Mouse (Mus musculus): ENCODE results near the gene Wdsub1. TPM values are rescaled to one million over a fixed set of nuclear protein-coding genes. Genes with fewer than 3 reads are reported as not detected.
A peak's percentile ranks its signal among the peaks of the same experiment; 100 is the strongest.

The Wdsub1 gene
- 20.5 and 29.4 TPM in 2 replicates for polyA plus RNA-seq (2016; fragmentation: Nextera tagmentation; extraction: Ambion mirVana)

DNA sequence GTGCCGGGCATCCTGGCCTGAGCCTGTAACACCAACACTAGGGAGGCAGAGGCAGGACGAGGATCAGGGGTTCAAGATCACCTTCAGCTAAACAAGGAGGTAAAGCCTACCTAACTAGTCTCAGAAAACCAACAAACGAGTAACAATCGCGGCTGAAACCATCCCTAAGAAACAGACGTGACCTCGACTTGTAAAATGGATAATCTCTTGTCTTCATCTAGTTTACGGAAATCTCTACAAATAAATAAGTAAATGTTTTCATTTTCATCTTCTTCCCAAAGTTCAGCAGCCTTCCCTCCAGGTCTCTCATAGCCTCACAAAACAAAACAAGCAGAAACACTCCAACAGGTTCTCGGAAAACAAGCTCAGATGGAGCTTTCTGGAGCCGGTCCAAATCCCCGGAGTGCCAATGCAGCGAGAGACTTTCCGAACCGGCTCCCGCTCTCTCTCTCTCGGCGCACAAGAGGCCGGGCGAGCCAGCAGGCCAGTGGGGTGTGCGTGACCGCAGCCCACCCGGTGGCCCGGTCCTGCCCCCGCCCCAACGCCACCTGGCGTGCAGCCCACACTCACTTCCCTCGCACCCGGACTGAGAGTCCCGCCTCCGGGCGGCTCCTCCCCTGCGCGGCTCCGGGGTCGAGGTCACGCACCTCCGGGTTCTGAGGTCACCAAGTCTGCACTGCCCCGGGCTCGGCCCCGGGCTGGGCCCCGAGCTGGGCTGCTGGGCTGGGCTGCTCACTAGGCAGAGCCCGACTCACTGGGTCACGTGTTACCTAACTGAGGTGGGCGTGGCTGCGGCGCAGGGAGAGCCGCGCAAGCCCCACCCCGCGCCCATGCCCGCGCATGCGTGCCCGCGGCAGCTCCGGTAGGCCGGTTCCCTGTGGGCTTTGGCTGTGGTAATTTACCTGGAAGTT, at the start of gene Wdsub1:
Gene Wdsub1 (minus strand): TSS at position 761 of the 911 bp plus-strand sequence.
- H3K27me3 ChIP-seq (ENCODE audit: low read depth, poor library complexity, severe bottlenecking) = no peaks in the 10 kb centered on the region
- WGBS = 7% methylated on average over 57 of the region's 57 CpGs
- no peaks in the 10 kb centered on the region for H3K9me3 ChIP-seq (replicated peaks)
- peaks cover 10% of the 10 kb centered on the region; the same call in 1 of the 2 replicates for H3K4me1 ChIP-seq
- peak; percentile 92 for DNase-seq (ENCODE audit: low spot score)
- peaks cover 24% of the 10 kb centered on the region for H3K36me3 ChIP-seq
- H3K27ac ChIP-seq = peak within 1 kb of the TSS; percentile 89
- H3K4me3 ChIP-seq = peak within 1 kb of the TSS; percentile 63

DNA sequence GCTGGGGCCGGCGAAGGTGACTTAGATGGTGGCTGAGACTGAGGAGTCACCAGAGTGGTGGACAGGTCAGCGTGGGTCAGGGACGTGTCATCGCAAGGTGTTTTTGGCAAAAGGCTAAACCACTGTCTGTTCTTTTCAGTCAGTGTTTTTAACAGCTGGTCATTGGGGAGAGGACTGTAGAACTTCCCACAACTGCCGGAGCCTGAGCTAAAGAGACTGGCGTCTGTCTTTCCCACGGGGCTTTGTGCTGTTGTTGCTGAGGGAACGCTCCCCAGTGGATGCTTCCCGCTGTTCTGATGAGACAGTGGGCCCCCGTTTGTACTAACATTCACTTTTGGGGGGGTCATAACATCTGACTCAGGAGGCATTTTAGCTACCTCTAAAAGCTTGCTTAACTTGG, 31.2 kb upstream of the Wdsub1 start:
- no peaks in the 10 kb centered on the region for H3K9me3 ChIP-seq (replicated peaks)
- no peak for DNase-seq (ENCODE audit: low spot score)
- WGBS = 95% methylated on average over 11 of the region's 11 CpGs
- no peak overlapping the region for H3K4me3 ChIP-seq
- peaks cover 86% of the 10 kb centered on the region for H3K36me3 ChIP-seq
- no peak overlapping the region for H3K27ac ChIP-seq
- no peaks in the 10 kb centered on the region for H3K4me1 ChIP-seq
- no peaks in the 10 kb centered on the region for H3K27me3 ChIP-seq (ENCODE audit: low read depth, poor library complexity, severe bottlenecking)

DNA sequence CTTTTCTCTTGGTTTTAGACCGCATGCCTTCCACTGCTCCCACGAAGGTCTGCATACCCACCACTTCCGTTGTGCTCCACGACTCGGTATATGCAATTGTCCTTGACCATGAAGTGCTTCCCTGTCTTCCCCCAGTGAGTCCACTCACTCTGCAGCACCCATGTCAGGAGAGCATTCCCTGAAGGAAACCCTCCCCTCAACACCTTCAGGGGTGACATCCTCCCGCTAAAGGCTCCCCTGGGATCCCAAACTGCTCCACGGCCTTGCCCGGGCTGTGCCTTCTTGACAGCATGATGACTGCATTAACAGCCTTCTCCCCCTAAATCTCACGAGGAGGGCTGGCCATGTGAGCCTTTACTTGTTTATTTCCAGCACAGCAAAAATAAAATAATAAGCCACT, 25.7 kb upstream of the Wdsub1 start:
- Histone ChIP-seq H3K4me3 (no peak overlapping the region), H3K27ac (no peak overlapping the region), H3K9me3 (replicated peaks) (no peaks in the 10 kb centered on the region), H3K27me3 (ENCODE audit: low read depth, poor library complexity, severe bottlenecking) (no peaks in the 10 kb centered on the region), H3K4me1 (no peaks in the 10 kb centered on the region), H3K36me3 (peaks cover 70% of the 10 kb centered on the region)
- DNase-seq (ENCODE audit: low spot score) = no peak
- 91% methylated on average over 9 of the region's 9 CpGs for WGBS

DNA sequence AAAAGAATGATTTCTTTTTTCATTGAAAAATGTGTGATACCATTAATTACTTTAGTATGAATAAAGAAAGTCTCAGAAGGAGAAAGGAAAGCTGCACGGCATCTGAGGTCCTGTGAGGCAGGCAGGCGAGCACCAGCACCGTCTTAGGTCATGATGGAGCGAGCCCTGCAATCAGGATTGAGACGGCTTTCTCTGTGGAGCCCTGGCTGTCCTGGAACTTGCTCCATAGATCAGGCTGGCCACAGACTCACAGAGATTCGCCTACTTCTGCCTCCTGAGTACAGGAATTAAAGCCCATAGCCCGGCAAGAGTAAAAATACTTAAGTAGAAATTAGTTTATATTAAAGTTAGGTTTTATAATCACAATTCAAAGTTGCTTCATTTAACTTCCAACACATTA, 21.6 kb upstream of the Wdsub1 start:
- 90% methylated on average over 7 of the region's 7 CpGs for WGBS

DNA sequence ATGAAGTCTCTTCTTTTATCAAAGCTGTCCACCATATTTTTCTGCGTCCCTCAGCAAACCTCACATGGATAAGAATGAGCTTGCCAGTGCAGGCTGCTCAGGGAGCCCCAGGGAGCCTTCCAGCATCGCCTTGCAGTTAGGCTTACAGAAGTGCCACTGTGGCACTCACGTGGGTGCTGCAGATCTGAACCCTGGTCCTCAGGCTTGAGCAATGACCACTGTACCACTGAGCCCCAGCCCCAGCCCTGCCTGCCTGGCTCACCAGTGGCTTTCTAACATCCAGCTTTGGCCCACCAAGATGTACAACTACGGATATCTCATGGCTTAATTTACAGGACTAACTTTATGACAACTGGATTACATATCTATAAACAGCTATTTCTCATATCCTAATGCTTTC, 16.3 kb upstream of the Wdsub1 start:
- 82% methylated on average over 4 of the region's 4 CpGs for WGBS
- Histone ChIP-seq H3K27me3 (ENCODE audit: low read depth, poor library complexity, severe bottlenecking) (no peaks in the 10 kb centered on the region), H3K4me3 (no peak overlapping the region), H3K27ac (no peak overlapping the region), H3K9me3 (replicated peaks) (no peaks in the 10 kb centered on the region), H3K4me1 (no peaks in the 10 kb centered on the region), H3K36me3 (peaks cover 60% of the 10 kb centered on the region)
- DNase-seq (ENCODE audit: low spot score) = no peak

More for the DNA sequence above, 21.6 kb upstream of the Wdsub1 start:
- Histone ChIP-seq H3K36me3 (peaks cover 70% of the 10 kb centered on the region), H3K27me3 (ENCODE audit: low read depth, poor library complexity, severe bottlenecking) (no peaks in the 10 kb centered on the region), H3K27ac (no peak overlapping the region), H3K9me3 (replicated peaks) (no peaks in the 10 kb centered on the region), H3K4me3 (no peak overlapping the region), H3K4me1 (no peaks in the 10 kb centered on the region)
- DNase-seq (ENCODE audit: low spot score) = no peak

DNA sequence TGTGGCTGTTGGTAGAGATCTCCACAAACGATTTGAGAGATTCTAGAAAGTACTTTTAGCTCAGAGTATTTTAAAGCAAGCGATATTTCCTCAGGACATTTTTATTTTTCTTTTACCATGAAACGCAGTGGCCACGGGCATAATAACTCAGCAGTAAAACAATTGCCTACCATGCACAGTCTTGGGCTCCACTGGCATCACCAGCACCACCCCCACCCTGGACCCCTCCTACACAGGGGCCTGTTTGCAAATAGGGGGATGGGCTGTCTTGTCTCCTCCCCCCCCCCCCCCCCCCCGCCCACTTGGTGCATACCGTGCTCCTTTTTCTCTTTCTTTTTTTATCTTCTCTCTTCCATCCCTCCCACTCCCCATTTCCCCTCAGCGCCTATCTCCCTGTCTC, 15.7 kb upstream of the Wdsub1 start:
- no peak overlapping the region for H3K27ac ChIP-seq
- no peak for DNase-seq (ENCODE audit: low spot score)
- no peaks in the 10 kb centered on the region for H3K9me3 ChIP-seq (replicated peaks)
- 91% methylated on average over 6 of the region's 7 CpGs for WGBS
- H3K4me3 ChIP-seq = no peak overlapping the region
- H3K36me3 ChIP-seq = peaks cover 61% of the 10 kb centered on the region
- H3K27me3 ChIP-seq (ENCODE audit: low read depth, poor library complexity, severe bottlenecking) = no peaks in the 10 kb centered on the region
- H3K4me1 ChIP-seq = no peaks in the 10 kb centered on the region

DNA sequence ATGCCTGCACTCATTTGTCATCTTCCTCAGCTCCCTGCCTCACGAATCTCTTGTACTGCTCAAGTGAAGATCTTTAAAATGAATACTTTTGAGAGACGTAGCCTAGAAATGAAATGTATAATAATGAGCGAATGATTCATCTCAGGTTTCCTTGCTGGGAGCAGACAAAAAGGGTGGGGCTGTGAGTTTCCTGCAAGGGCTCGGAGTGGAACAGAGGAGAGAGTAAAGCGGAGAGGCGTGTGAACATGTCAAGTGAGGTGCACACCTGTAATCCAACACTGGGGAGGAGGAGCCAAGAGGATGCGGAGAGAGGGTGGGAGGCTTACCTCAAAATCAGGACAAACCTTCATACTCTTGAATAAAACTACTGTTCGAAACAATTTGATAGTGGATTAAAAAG, 14.4 kb upstream of the Wdsub1 start:
- Histone ChIP-seq H3K36me3 (peaks cover 59% of the 10 kb centered on the region), H3K27ac (no peak overlapping the region)

DNA sequence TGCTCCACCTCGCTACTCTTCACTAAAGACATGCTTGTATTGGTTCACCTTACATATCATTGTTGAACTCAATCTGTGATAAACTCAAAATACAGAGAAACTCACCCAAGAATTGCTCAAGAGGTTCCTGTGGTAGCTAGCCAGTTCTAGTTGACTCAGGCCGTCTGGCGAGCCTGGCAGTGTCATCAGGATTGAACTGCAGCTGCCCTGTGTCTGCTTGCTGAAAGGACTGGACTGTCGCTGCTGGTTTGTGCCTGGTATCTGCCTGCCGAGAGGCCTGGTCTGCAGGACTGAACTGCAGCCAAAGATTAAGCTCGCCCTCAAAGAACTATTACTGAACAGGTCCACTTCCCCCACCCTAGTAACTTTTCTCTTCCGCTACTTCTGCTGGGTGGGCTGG, 14.0 kb upstream of the Wdsub1 start:
- no peaks in the 10 kb centered on the region for H3K9me3 ChIP-seq (replicated peaks)
- WGBS = 86% methylated on average over 7 of the region's 7 CpGs
- no peak overlapping the region for H3K4me3 ChIP-seq
- DNase-seq (ENCODE audit: low spot score) = no peak
- no peaks in the 10 kb centered on the region for H3K27me3 ChIP-seq (ENCODE audit: low read depth, poor library complexity, severe bottlenecking)
- peaks cover 55% of the 10 kb centered on the region for H3K36me3 ChIP-seq
- no peak overlapping the region for H3K27ac ChIP-seq
- H3K4me1 ChIP-seq = no peaks in the 10 kb centered on the region

More for the DNA sequence above, 14.4 kb upstream of the Wdsub1 start:
- H3K27me3 ChIP-seq (ENCODE audit: low read depth, poor library complexity, severe bottlenecking) = no peaks in the 10 kb centered on the region
- H3K4me3 ChIP-seq = no peak overlapping the region
- H3K9me3 ChIP-seq (replicated peaks) = no peaks in the 10 kb centered on the region
- WGBS = 81% methylated on average over 8 of the region's 8 CpGs
- DNase-seq (ENCODE audit: low spot score) = no peak
- no peaks in the 10 kb centered on the region for H3K4me1 ChIP-seq

DNA sequence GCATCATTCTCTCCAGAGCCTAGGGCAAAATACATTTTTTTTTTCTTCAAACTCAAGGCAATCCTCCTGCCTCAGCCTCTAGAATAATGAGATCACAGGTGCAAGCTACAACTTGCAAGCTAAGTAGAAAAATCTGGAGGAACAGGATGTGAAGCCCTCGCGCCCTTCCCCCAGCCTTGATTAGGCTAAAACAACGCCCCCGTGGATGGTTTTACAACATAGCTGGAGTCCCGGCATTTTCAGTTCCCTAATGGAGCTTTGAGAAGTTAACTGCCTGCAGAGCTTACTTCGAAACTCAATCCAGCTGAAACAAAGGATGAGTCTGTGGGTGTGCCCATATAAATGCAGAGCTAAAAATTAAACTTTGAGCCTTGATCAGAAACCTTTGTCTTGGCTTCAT, 7.3 kb upstream of the Wdsub1 start:
- DNase-seq (ENCODE audit: low spot score) = no peak
- WGBS = 71% methylated on average over 6 of the region's 6 CpGs
- Histone ChIP-seq H3K27me3 (ENCODE audit: low read depth, poor library complexity, severe bottlenecking) (no peaks in the 10 kb centered on the region), H3K4me1 (no peaks in the 10 kb centered on the region), H3K27ac (no peak overlapping the region), H3K36me3 (peaks cover 15% of the 10 kb centered on the region), H3K4me3 (no peak overlapping the region), H3K9me3 (replicated peaks) (no peaks in the 10 kb centered on the region)

DNA sequence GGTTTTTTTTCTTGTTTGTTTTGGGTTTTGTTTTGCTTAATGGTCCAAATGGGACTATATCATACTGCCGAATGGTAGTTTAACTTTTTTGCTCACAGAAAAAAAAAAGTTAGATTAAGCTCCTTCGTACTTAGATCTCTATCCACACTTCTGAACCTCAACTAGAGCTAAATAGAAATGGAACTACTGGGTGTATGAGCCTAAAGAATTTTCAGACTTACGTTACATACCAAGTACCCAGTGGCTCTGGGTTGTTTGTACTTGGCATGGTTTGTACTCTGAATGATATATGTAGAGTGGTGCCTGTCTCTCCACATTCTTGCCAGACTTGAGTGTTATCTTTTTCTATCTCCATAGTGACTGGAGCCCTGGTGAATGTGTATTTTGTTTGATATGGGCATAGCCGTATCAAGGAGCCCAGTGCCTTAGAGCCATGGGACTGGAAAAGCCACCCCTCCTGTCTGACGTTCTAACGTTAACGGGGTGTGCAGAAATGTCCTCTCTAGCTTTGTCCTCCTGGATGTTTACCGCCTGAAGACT, 421 bp upstream of the Wdsub1 start:
- peaks cover 10% of the 10 kb centered on the region; the same call in 1 of the 2 replicates for H3K4me1 ChIP-seq
- 78% methylated on average over 8 of the region's 8 CpGs for WGBS
- no peaks in the 10 kb centered on the region for H3K9me3 ChIP-seq (replicated peaks)
- peak overlapping the region; percentile 63 for H3K4me3 ChIP-seq
- DNase-seq (ENCODE audit: low spot score) = no peak
- H3K36me3 ChIP-seq = peaks cover 20% of the 10 kb centered on the region
- no peaks in the 10 kb centered on the region for H3K27me3 ChIP-seq (ENCODE audit: low read depth, poor library complexity, severe bottlenecking)
- peak overlapping the region; percentile 89 for H3K27ac ChIP-seq

DNA sequence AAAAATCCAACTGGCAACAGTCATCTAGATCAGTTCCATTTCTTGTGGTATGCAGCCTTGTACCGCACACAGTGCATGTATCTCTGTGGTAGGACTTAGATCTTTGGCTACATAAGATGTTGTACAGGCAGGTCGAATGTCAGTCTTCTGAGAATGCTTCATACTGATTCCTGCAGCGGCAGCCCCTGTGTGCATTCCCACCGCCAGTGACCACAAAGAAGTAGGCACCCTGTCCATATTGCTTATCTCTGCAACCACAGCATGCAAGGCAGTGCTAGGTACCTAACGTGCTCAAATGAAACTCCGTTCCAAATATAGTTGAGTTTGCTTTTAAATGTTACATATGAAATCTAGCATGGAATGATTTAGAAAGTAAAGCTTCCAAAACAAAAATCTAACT, 987 bp downstream of the Wdsub1 start:
- no peaks in the 10 kb centered on the region for H3K9me3 ChIP-seq (replicated peaks)
- 84% methylated on average over 6 of the region's 6 CpGs for WGBS
- H3K4me3 ChIP-seq = peak overlapping the region; percentile 63
- H3K27ac ChIP-seq = no peak overlapping the region; the same call in 1 of the 2 replicates
- no peaks in the 10 kb centered on the region for H3K27me3 ChIP-seq (ENCODE audit: low read depth, poor library complexity, severe bottlenecking)
- peaks cover 24% of the 10 kb centered on the region for H3K36me3 ChIP-seq
- peaks cover 10% of the 10 kb centered on the region; the same call in 1 of the 2 replicates for H3K4me1 ChIP-seq
- DNase-seq (ENCODE audit: low spot score) = no peak

DNA sequence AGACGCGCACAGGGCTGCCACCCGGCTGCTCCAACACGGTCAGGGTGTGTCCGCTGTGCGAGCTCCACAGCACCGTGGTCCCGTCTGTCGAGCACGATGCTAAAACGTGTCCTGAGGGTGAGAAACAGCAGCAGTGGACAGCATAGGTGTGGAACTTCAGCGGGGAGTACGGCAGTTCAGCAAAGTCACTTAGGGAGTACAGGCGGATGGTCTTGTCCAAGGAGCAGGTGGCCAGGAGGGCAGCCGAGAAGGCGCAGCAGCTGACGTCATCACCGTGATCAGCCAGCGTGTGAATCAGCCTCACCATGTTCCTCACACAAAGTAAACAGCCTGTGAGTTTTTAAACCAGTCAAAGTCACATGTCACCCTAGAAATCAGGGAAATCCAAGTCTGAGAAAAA, 4.2 kb downstream of the Wdsub1 start:
- 69% methylated on average over 19 of the region's 19 CpGs for WGBS
- no peaks in the 10 kb centered on the region for H3K9me3 ChIP-seq (replicated peaks)
- H3K4me3 ChIP-seq = no peak overlapping the region
- DNase-seq (ENCODE audit: low spot score) = no peak
- H3K4me1 ChIP-seq = peaks cover 10% of the 10 kb centered on the region; the same call in 1 of the 2 replicates
- H3K27me3 ChIP-seq (ENCODE audit: low read depth, poor library complexity, severe bottlenecking) = no peaks in the 10 kb centered on the region
- H3K36me3 ChIP-seq = peaks cover 24% of the 10 kb centered on the region
- H3K27ac ChIP-seq = no peak overlapping the region

DNA sequence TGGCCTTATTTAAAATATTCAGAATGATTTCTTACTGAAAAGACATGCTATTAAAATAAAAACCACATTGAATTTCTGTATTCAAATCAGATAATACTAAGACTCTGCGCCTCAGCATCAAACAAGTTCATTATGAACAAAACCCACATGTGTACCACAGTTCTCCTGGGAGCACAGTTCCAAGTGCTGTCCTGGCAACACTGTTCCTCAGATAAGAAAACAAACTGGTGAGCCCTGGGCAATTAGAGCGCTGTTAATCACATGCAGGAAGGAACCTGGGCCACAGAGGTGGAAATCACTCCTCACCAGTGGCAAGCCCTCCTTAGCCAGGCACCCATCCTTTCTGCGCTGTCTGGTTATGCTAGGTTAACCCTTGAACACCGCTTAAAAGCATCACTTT, 5.1 kb downstream of the Wdsub1 start:
- Histone ChIP-seq H3K36me3 (peaks cover 30% of the 10 kb centered on the region), H3K9me3 (replicated peaks) (no peaks in the 10 kb centered on the region), H3K4me3 (no peak overlapping the region), H3K27ac (no peak overlapping the region), H3K27me3 (ENCODE audit: low read depth, poor library complexity, severe bottlenecking) (no peaks in the 10 kb centered on the region), H3K4me1 (0 out of 2 replicates have a peak, but pooled peaks cover 6% of the 10 kb centered on the region)
- whole genome bisulfite sequencing = 91% methylated on average over 4 of the region's 4 CpGs
- DNase-seq (ENCODE audit: low spot score) = no peak
